8 mouse cellular contexts compared by ENCODE assay signal in genomic region chr5:139098991-139099972, GRCm38 (mm10). TPM values are rescaled to one million over a fixed set of nuclear protein-coding genes. Genes with fewer than 3 reads are reported as not detected.
DNase-seq lines count a peak whose midpoint lies in the region; ATAC-seq lines count a peak whose summit lies in the region.

No protein-coding gene starts in this region.

- H3K9ac ChIP-seq in stomach, embryonic 15.5 days = no peak overlapping the region

- peak overlapping the region; percentile 65 for H3K4me3 ChIP-seq in megakaryocyte, embryonic 14.5 days (replicated peaks)
- H3K4me3 ChIP-seq in stomach, embryonic 15.5 days (replicated peaks) = no peak overlapping the region

- H3K4me2 ChIP-seq in stomach, embryonic 15.5 days = no peak overlapping the region

- H3K36me3 ChIP-seq in megakaryocyte, embryonic 14.5 days (replicated peaks; ENCODE audit: low read length) = peaks cover 11% of the 10 kb centered on the region
- no peaks in the 10 kb centered on the region for H3K36me3 ChIP-seq in stomach, embryonic 15.5 days

- H3K27me3 ChIP-seq in megakaryocyte, embryonic 14.5 days (replicated peaks) = peaks cover 8% of the 10 kb centered on the region
- no peaks in the 10 kb centered on the region for H3K27me3 ChIP-seq in stomach, embryonic 15.5 days (replicated peaks)

- H3K9me3 ChIP-seq in megakaryocyte, embryonic 14.5 days = peaks cover 27% of the 10 kb centered on the region
- no peaks in the 10 kb centered on the region for H3K9me3 ChIP-seq in stomach, embryonic 15.5 days

- no peak overlapping the region for H3K27ac ChIP-seq in stomach, embryonic 15.5 days

- 47% methylated on average over 12 of the region's 12 CpGs for WGBS in stomach, embryonic 15.5 days

- DNase-seq in cerebellum, adult 18-20 months = peak; percentile 77
- DNase-seq in frontal cortex, postnatal 36 days (ENCODE audit: low spot score in 2 of 2) = peak; percentile 63 to 71
- peak; percentile 52 to 59 for DNase-seq in layer of hippocampus, postnatal 36 days
- DNase-seq in embryo, embryonic 10.5 days (ENCODE audit: low spot score) = no peak
- no peak for DNase-seq in thymus, adult 18-20 months

- peaks cover 75% of the 10 kb centered on the region for H3K4me1 ChIP-seq in megakaryocyte, embryonic 14.5 days
- peaks cover 13% of the 10 kb centered on the region; the same call in 1 of the 2 replicates for H3K4me1 ChIP-seq in stomach, embryonic 15.5 days

- no peak for ATAC-seq in megakaryocyte, adult 5-6 weeks (ENCODE audit: poor library complexity, severe bottlenecking)
- peak; percentile 39; the same call in 1 of the 2 replicates for ATAC-seq in stomach, embryonic 15.5 days (ENCODE audit: insufficient read depth, low FRiP score, low read depth)

RNA-seq across cellular contexts. Expression of gene Prkar1b, which starts 50.5 kb away (rescaled TPM):
- polyA plus RNA-seq in megakaryocyte, embryonic 14.5 days (2012; ENCODE audit: insufficient read depth, low replicate concordance) = 1.4 TPM in 1 of 2 replicates, not detected in the other
- 0.27 and 0.60 TPM in 2 replicates for total RNA-seq in megakaryocyte, adult 5-6 weeks (2015)
- total RNA-seq in megakaryocyte, adult 5-6 weeks (2017) = 0.04 and 0.48 TPM in 2 replicates
- 100 to 1,000 TPM; 397 to 416 TPM for total RNA-seq in layer of hippocampus, postnatal 36 days (2021)
- polyA plus RNA-seq in stomach, embryonic 15.5 days (2015; fragmentation: Nextera tagmentation; extraction: Ambion mirVana) = 23.4 and 25.4 TPM in 2 replicates

RNA-seq across cellular contexts. Expression of gene Dnaaf5, which starts 50.7 kb away (rescaled TPM):
- 196 and 533 TPM in 2 replicates for polyA plus RNA-seq in megakaryocyte, embryonic 14.5 days (2012; ENCODE audit: insufficient read depth, low replicate concordance)
- total RNA-seq in megakaryocyte, adult 5-6 weeks (2015) = 5.2 and 5.6 TPM in 2 replicates
- total RNA-seq in megakaryocyte, adult 5-6 weeks (2017) = 3.3 and 4.1 TPM in 2 replicates
- total RNA-seq in layer of hippocampus, postnatal 36 days (2021) = 1 to 10 TPM; 8.0 to 8.4 TPM
- polyA plus RNA-seq in stomach, embryonic 15.5 days (2015; fragmentation: Nextera tagmentation; extraction: Ambion mirVana) = 5.9 and 7.5 TPM in 2 replicates

Comparison
In these comparisons a context has a peak if more than half of its experiments do, and no peak if none do; other contexts are left out.
1. DNase-seq: peak in cerebellum, adult 18-20 months (2 of 2), frontal cortex, postnatal 36 days (2 of 2) and layer of hippocampus, postnatal 36 days (2 of 2); none in embryo, embryonic 10.5 days (single experiment) and thymus, adult 18-20 months (0 of 2).
2. RNA of gene Prkar1b, which starts 50.5 kb away (total RNA-seq): 397 to 416 TPM in layer of hippocampus, postnatal 36 days; 0.04 to 0.60 TPM in megakaryocyte, adult 5-6 weeks; every median in the first group is over 100 times any median in the second.